ENCODE assay signal across 8 mouse cellular contexts in genomic region chr12:111416921-111417779, GRCm38 (mm10). TPM values are rescaled to one million over a fixed set of nuclear protein-coding genes. Genes with fewer than 3 reads are reported as not detected.
DNase-seq lines count a peak whose midpoint lies in the region; ATAC-seq and TF ChIP-seq lines count a peak whose summit lies in the region.

TSS of gene Exoc3l4 (plus strand) at chr12:111417017.

- no peaks in the 10 kb centered on the region for H3K36me3 ChIP-seq in heart, adult 2 months (ENCODE audit: control insufficient read depth, insufficient read depth, low read length)
- no peaks in the 10 kb centered on the region for H3K36me3 ChIP-seq in forebrain, embryonic 13.5 days (ENCODE audit: poor library complexity, severe bottlenecking)
- H3K36me3 ChIP-seq in intestine, postnatal 0 days (ENCODE audit: control insufficient read depth, insufficient read depth), result no peaks in the 10 kb centered on the region
- H3K36me3 ChIP-seq in lung, embryonic 15.5 days, result no peaks in the 10 kb centered on the region
- no peaks in the 10 kb centered on the region for H3K36me3 ChIP-seq in stomach, embryonic 16.5 days (ENCODE audit: control insufficient read depth, insufficient read depth, low read length)

- intact Hi-C loops in heart, adult 2 months (cut with DNase I), result no loop called here
- intact Hi-C loops in heart, postnatal 25 days (cut with DNase I), result no loop called here

- no peak for TF ChIP-seq EP300 in heart, adult 2 months (IDR thresholded peaks at IDR 0.05; ENCODE audit: insufficient read depth, low read depth, low read length)

- H3K9ac ChIP-seq in heart, adult 2 months (ENCODE audit: low read depth, low read length), result peak within 1 kb of the TSS; percentile 9
- 0 out of 2 replicates have a peak within 1 kb of the TSS, but pooled peaks have one; percentile 17 for H3K9ac ChIP-seq in forebrain, embryonic 13.5 days
- no peak within 1 kb of the TSS; the same call in 1 of the 2 replicates for H3K9ac ChIP-seq in intestine, postnatal 0 days (ENCODE audit: low read depth, low read length)
- peak within 1 kb of the TSS; percentile 42 for H3K9ac ChIP-seq in lung, embryonic 15.5 days
- peak within 1 kb of the TSS; percentile 66 for H3K9ac ChIP-seq in stomach, embryonic 16.5 days (ENCODE audit: low read length)

- peak; percentile 43 to 55 for DNase-seq in heart, adult 2 months
- no peak for DNase-seq in heart, postnatal 25 days (ENCODE audit: low spot score)
- no peak for DNase-seq in spleen, postnatal 4 days (ENCODE audit: low spot score in 2 of 2)
- no peak for DNase-seq in right cerebral cortex, adult 2 months (ENCODE audit: low spot score in 2 of 2)

- 0 out of 2 replicates have a peak, but pooled peaks have one; percentile 25 for TF ChIP-seq POLR2A in heart, adult 2 months (IDR thresholded peaks at IDR 0.05; ENCODE audit: insufficient read depth, low read depth, low read length)

- WGBS in heart, adult 2 months, result 8% methylated on average over 17 of the region's 17 CpGs
- 3% methylated on average over 17 of the region's 17 CpGs for WGBS in forebrain, embryonic 13.5 days
- WGBS in intestine, postnatal 0 days, result 4% methylated on average over 17 of the region's 17 CpGs
- WGBS in lung, embryonic 15.5 days, result 2% methylated on average over 17 of the region's 17 CpGs
- 3% methylated on average over 17 of the region's 17 CpGs for WGBS in stomach, embryonic 16.5 days

- H3K27me3 ChIP-seq in heart, adult 2 months (ENCODE audit: control insufficient read depth, insufficient read depth, low read length), result no peaks in the 10 kb centered on the region
- peaks cover 20% of the 10 kb centered on the region for H3K27me3 ChIP-seq in forebrain, embryonic 13.5 days
- H3K27me3 ChIP-seq in intestine, postnatal 0 days (replicated peaks; ENCODE audit: control insufficient read depth, insufficient read depth, low read length), result peaks cover 5% of the 10 kb centered on the region; the same call in 1 of the 2 replicates
- peaks cover 5% of the 10 kb centered on the region for H3K27me3 ChIP-seq in lung, embryonic 15.5 days
- peaks cover 3% of the 10 kb centered on the region; the same call in 1 of the 2 replicates for H3K27me3 ChIP-seq in stomach, embryonic 16.5 days (ENCODE audit: control insufficient read depth, insufficient read depth, low read length)

- no peak for ATAC-seq in forebrain, embryonic 13.5 days
- peak; percentile 52 for ATAC-seq in intestine, postnatal 0 days
- peak; percentile 46 for ATAC-seq in lung, embryonic 15.5 days (ENCODE audit: borderline replicate concordance, extremely low read depth, low FRiP score, low TSS enrichment)
- ATAC-seq in stomach, embryonic 16.5 days (ENCODE audit: insufficient read depth, low FRiP score), result peak; percentile 57; the same call in 1 of the 2 replicates

- H3K4me2 ChIP-seq in forebrain, embryonic 13.5 days, result peak within 1 kb of the TSS; percentile 47
- peak within 1 kb of the TSS; percentile 65 for H3K4me2 ChIP-seq in intestine, postnatal 0 days (replicated peaks; ENCODE audit: low read depth)
- H3K4me2 ChIP-seq in lung, embryonic 15.5 days, result peak within 1 kb of the TSS; percentile 71
- H3K4me2 ChIP-seq in stomach, embryonic 16.5 days (ENCODE audit: low read depth, low read length), result peak within 1 kb of the TSS; percentile 60

- peak within 1 kb of the TSS; percentile 46 for H3K4me3 ChIP-seq in heart, adult 2 months
- H3K4me3 ChIP-seq in forebrain, embryonic 13.5 days, result no peak within 1 kb of the TSS
- peak within 1 kb of the TSS; percentile 33 for H3K4me3 ChIP-seq in intestine, postnatal 0 days (ENCODE audit: low read depth, low read length)
- peak within 1 kb of the TSS; percentile 41 for H3K4me3 ChIP-seq in lung, embryonic 15.5 days
- peak within 1 kb of the TSS; percentile 42 for H3K4me3 ChIP-seq in stomach, embryonic 16.5 days (replicated peaks; ENCODE audit: low read length)

- H3K9me3 ChIP-seq in forebrain, embryonic 13.5 days (replicated peaks), result no peaks in the 10 kb centered on the region
- no peaks in the 10 kb centered on the region for H3K9me3 ChIP-seq in intestine, postnatal 0 days (ENCODE audit: control insufficient read depth)
- H3K9me3 ChIP-seq in lung, embryonic 15.5 days, result no peaks in the 10 kb centered on the region
- no peaks in the 10 kb centered on the region for H3K9me3 ChIP-seq in stomach, embryonic 16.5 days (replicated peaks; ENCODE audit: control insufficient read depth, low read length)

- H3K27ac ChIP-seq in heart, adult 2 months, result no peak within 1 kb of the TSS; the same call in 1 of the 2 replicates
- no peak within 1 kb of the TSS for H3K27ac ChIP-seq in forebrain, embryonic 13.5 days
- H3K27ac ChIP-seq in intestine, postnatal 0 days (ENCODE audit: low read depth, low read length), result peak within 1 kb of the TSS; percentile 55
- H3K27ac ChIP-seq in lung, embryonic 15.5 days, result peak within 1 kb of the TSS; percentile 79
- H3K27ac ChIP-seq in stomach, embryonic 16.5 days (ENCODE audit: low read length), result peak within 1 kb of the TSS; percentile 44; the same call in 1 of the 2 replicates

- TF ChIP-seq CTCF in heart, adult 2 months (IDR thresholded peaks at IDR 0.05), result no peak
- TF ChIP-seq CTCF in intestine, postnatal 0 days (IDR thresholded peaks at IDR 0.05; ENCODE audit: low read depth), result no peak

- H3K4me1 ChIP-seq in heart, adult 2 months (ENCODE audit: control insufficient read depth, insufficient read depth, low read length), result peaks cover 6% of the 10 kb centered on the region
- H3K4me1 ChIP-seq in forebrain, embryonic 13.5 days, result peaks cover 19% of the 10 kb centered on the region
- H3K4me1 ChIP-seq in intestine, postnatal 0 days (replicated peaks; ENCODE audit: control insufficient read depth, insufficient read depth, low read length), result peaks cover 7% of the 10 kb centered on the region; the same call in 1 of the 2 replicates
- H3K4me1 ChIP-seq in lung, embryonic 15.5 days, result peaks cover 54% of the 10 kb centered on the region
- peaks cover 30% of the 10 kb centered on the region for H3K4me1 ChIP-seq in stomach, embryonic 16.5 days (ENCODE audit: control insufficient read depth, insufficient read depth, low read length)

- H3K79me2 ChIP-seq in heart, adult 2 months (replicated peaks; ENCODE audit: control insufficient read depth, insufficient read depth, low read length), result no peaks in the 10 kb centered on the region

RNA-seq across cellular contexts. Expression of gene Exoc3l4, which starts in this region (rescaled TPM):
- total RNA-seq in heart, adult 2 months (2021), result 1 to 10 TPM; 2.5 to 2.7 TPM
- 9.2 and 10.9 TPM in 2 replicates for polyA plus RNA-seq in heart, adult 2 months (2012; rRNA removed)
- 1 to 10 TPM; 1.2 to 2.9 TPM for total RNA-seq in heart, postnatal 25 days (2021)
- 1.2 and 2.3 TPM in 2 replicates for polyA plus RNA-seq in forebrain, embryonic 13.5 days (2015; fragmentation: Nextera tagmentation; extraction: Ambion mirVana)
- 163 and 172 TPM in 2 replicates for polyA plus RNA-seq in intestine, postnatal 0 days (2015; fragmentation: Nextera tagmentation; extraction: Ambion mirVana)
- 11.7 and 13.5 TPM in 2 replicates for polyA plus RNA-seq in lung, embryonic 15.5 days (2015; fragmentation: Nextera tagmentation; extraction: Ambion mirVana)
- 9.0 and 9.6 TPM in 2 replicates for polyA plus RNA-seq in stomach, embryonic 16.5 days (2015; fragmentation: Nextera tagmentation; extraction: Ambion mirVana)

Comparison
In these comparisons a context has a peak if more than half of its experiments do, and no peak if none do; other contexts are left out.
1. RNA of gene Exoc3l4 (polyA plus RNA-seq): 163 to 172 TPM in intestine, postnatal 0 days; 11.7 to 13.5 TPM in lung, embryonic 15.5 days, 9.2 to 10.9 TPM in heart, adult 2 months, 9.0 to 9.6 TPM in stomach, embryonic 16.5 days and 1.2 to 2.3 TPM in forebrain, embryonic 13.5 days; every median in the first group is over 10 times any median in the second.
2. DNase-seq: peak in heart, adult 2 months (2 of 2); none in heart, postnatal 25 days (single experiment), spleen, postnatal 4 days (0 of 2) and right cerebral cortex, adult 2 months (0 of 2).
3. H3K27ac ChIP-seq: peak in intestine, postnatal 0 days (single experiment), lung, embryonic 15.5 days (single experiment) and stomach, embryonic 16.5 days (single experiment); none in heart, adult 2 months (single experiment) and forebrain, embryonic 13.5 days (single experiment).
4. Peak in every context shown above with its lines, with median percentiles within 50 percentile points of each other: H3K4me2 ChIP-seq.